Mouse (Mus musculus) megakaryocyte-erythroid progenitor cell, adult 5-6 weeks (primary cell): Measurements from ENCODE around the gene Rpl23. TPM values are rescaled to one million over a fixed set of nuclear protein-coding genes. Genes with fewer than 3 reads are reported as not detected.
A peak's percentile ranks its signal among the peaks of the same experiment; 100 is the strongest.
"Not testable (repeated sequence)": the region's sequence is repeated elsewhere in the genome, so short reads cannot be mapped to it uniquely, and the experiment has no call there.

Experiments
- ATAC-seq: replicated peaks from 2 replicates; pipeline ENCODE4 v1.8.0; 2016; ENCODE audit warnings: mild to moderate bottlenecking, inconsistent platforms; ENCODE audit not compliant: severe bottlenecking, poor library complexity, low FRiP score, low TSS enrichment
- total RNA-seq, 2 experiments: library from RNA; stranded (forward) in 1 of 2; stranded (reverse) in 1 of 2; fragments of 200-1000, 215-1000 nt in 1 of 2; fragments of >200 nt in 1 of 2; fragmentation: Nextera tagmentation in 1 of 2; gene quantifications; 2 replicates each; pipeline ENCODE4 v1.2.3; 2014 to 2017

Gene Rpl23
- total RNA-seq, 2 experiments from 2014 or later = 1,518 to 2,156 TPM

DNA sequence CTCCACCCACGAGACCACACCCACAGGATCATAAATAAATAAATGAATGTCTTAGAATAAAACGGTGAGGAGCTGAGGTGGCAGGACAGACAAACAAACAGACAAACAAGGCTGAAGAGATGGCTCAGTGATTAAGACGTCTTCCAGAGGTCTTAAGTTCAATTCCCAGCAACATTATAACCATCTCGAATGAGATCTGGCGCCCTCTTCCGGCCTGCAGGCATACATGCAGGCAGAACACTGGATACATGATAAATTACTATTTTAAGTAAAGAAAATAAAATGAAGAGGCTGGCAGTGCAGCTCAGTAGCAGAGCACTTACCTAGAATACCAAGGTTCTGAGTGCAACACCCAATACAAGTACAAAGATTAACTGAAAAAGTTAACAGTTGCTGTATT, 43.5 kb downstream of the Rpl23 start:
- 0 out of 2 replicates have a peak, but pooled peaks have one; percentile 11 for ATAC-seq

DNA sequence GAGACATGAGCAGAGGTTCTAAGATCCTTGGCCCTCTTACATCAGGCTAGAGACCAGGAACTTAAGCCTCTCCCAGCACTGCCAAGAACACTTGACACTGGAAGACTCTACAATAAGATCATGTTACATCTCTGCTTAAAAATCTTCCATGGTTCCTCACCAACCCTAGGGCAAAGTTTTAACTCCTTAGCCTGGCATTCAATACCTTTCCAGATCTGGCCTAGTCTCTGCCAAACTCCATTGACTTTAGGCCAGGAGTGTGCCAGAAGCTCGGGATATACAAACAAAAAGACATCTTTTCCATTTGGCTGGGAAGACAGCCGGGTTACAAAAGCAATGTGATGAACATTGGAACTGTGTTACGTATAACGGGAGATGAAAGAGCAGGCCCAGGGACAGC, 44.6 kb downstream of the Rpl23 start:
- ATAC-seq = no peak

DNA sequence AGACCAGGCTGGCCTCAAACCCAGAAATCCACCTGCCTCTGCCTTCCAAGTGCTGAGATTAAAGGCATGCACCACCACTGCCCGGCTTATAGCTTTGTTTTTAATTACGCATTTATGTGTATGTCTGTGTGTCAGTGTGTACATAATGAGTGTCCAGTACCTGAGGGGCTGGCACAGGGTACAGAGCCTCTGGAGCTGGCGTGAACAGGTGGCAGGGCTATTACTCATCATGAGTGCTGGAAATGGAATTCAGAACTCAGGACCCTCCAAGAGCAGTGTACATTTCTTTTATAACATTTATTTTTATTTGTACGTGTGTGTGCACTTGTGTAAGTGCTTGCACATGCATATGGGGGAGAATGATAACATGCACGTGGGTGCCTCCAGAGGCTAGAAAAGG, 45.6 kb downstream of the Rpl23 start:
- ATAC-seq = no peak

DNA sequence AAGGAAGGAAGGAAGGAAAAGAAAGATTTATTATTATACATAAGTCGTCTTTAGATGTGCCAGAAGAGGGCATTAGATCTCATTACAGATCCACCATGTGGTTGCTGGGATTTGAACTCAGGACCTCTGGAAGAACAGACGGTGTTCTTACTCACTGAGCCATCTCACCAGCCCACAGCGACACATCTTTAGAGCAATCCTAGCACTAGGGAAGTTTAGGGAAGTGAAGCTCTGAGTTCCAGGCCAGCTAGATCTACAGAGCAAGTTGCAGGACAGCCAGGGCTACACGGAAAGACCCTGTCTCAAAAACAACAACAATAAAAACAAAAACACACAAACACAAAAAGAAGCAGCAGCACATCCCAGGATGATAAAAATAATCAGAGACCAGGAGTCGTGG, 47.4 kb downstream of the Rpl23 start:
- ATAC-seq = not testable (repeated sequence)

DNA sequence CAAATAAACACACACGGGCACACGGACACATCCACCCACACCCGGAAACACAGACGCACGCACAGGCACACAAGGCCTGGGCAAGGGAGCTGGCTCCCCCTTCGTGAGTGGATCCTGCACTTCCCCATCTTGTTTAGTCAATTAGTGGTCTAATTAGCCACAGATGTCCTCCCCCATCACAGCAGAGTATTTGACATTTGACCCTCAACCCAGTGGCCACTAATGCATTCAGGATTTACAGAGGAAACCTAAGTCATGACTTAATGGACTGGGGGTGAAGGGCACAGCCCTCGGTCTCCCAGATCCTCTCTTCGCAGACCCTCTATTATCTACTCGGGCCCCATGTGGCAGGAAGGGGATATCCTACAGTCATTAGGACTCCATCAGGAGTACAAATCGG, 48.5 kb downstream of the Rpl23 start:
- no peak for ATAC-seq

DNA sequence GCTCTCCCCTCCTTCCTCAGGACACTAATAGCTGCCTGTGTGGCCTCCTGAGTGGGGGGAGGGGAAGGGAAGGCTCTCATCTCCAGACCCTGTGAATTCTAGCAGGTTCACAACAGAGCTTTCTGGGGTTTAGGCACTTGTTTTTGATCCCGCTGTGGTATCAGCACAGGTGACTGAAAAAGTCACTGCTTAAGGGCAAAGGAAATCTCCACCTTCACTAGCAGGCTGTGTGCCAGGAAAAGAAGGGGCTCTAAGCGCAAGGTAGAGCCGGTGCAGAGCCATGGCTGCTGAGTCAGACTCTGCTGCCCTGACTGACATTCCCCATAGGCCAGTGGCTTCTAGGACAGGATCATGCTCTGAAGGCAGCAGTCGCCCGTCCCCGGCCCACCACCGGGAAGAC, 53.5 kb downstream of the Rpl23 start:
- ATAC-seq = 0 out of 2 replicates have a peak, but pooled peaks have one; percentile 29

DNA sequence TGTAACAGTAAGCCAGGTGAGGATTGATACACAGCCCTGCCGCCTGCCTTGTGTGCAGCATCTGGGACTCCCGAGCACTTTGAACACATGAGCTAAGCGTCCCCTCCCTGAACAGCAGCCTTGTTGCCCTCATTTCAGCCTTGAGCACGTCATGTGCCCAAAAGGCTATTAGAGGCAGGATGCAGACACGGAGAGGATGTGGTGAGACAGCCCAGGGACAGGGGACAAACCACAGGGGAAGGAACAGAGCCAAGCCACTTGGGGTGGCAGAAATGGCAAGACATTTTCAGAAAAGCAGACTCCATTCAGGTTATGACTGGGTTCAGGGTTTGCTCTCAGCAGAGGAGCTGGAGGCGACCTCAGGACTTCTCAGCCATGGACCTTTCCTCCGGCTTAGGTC, 53.9 kb downstream of the Rpl23 start:
- 0 out of 2 replicates have a peak, but pooled peaks have one; percentile 22 for ATAC-seq

Other genes starting within 250 kb of the Rpl23 start
- not detected in 2 replicates for gene Srcin1, start 206.3 kb downstream of the Rpl23 start, total RNA-seq (2014; fragmentation: Nextera tagmentation)
- not detected in 2 replicates for gene Srcin1, start 206.3 kb downstream of the Rpl23 start, total RNA-seq (2017)
- gene Epop, start 152.7 kb downstream of the Rpl23 start, total RNA-seq (2014; fragmentation: Nextera tagmentation) = 2.6 and 2.9 TPM in 2 replicates
- 0.61 and 2.6 TPM in 2 replicates for gene Epop, start 152.7 kb downstream of the Rpl23 start, total RNA-seq (2017)
- 5.4 and 6.1 TPM in 2 replicates for gene Mllt6, start 119.0 kb downstream of the Rpl23 start, total RNA-seq (2014; fragmentation: Nextera tagmentation)
- gene Mllt6, start 119.0 kb downstream of the Rpl23 start, total RNA-seq (2017) = 4.8 and 5.4 TPM in 2 replicates
- 10.1 TPM in 1 of 2 replicates, not detected in the other for gene Cisd3, start 96.6 kb downstream of the Rpl23 start, total RNA-seq (2014; fragmentation: Nextera tagmentation)
- 15.9 TPM in 1 of 2 replicates, not detected in the other for gene Cisd3, start 96.6 kb downstream of the Rpl23 start, total RNA-seq (2017)
- 6.8 and 19.0 TPM in 2 replicates for gene Pcgf2, start 81.9 kb downstream of the Rpl23 start, total RNA-seq (2014; fragmentation: Nextera tagmentation)
- gene Pcgf2, start 81.9 kb downstream of the Rpl23 start, total RNA-seq (2017) = 0.23 and 0.28 TPM in 2 replicates
- 226 and 360 TPM in 2 replicates for gene Psmb3, start 79.0 kb downstream of the Rpl23 start, total RNA-seq (2014; fragmentation: Nextera tagmentation)
- 171 and 175 TPM in 2 replicates for gene Psmb3, start 79.0 kb downstream of the Rpl23 start, total RNA-seq (2017)
- 26.4 and 28.6 TPM in 2 replicates for gene Pip4k2b, start 37.7 kb downstream of the Rpl23 start, total RNA-seq (2014; fragmentation: Nextera tagmentation)
- gene Pip4k2b, start 37.7 kb downstream of the Rpl23 start, total RNA-seq (2017) = 24.3 and 26.6 TPM in 2 replicates
- 17.7 and 18.9 TPM in 2 replicates for gene Cwc25, start 15.9 kb downstream of the Rpl23 start, total RNA-seq (2014; fragmentation: Nextera tagmentation)
- gene Cwc25, start 15.9 kb downstream of the Rpl23 start, total RNA-seq (2017) = 20.4 and 23.3 TPM in 2 replicates
- 0.89 TPM in 1 of 2 replicates, not detected in the other for gene 1700001P01Rik, start 6.5 kb downstream of the Rpl23 start, total RNA-seq (2014; fragmentation: Nextera tagmentation)
- gene 1700001P01Rik, start 6.5 kb downstream of the Rpl23 start, total RNA-seq (2017) = 2.4 TPM in 1 of 2 replicates, not detected in the other
- 15.7 and 20.4 TPM in 2 replicates for gene Lasp1, start 16.6 kb upstream of the Rpl23 start, total RNA-seq (2014; fragmentation: Nextera tagmentation)
- gene Lasp1, start 16.6 kb upstream of the Rpl23 start, total RNA-seq (2017) = 56.3 and 63.5 TPM in 2 replicates
- gene B230217C12Rik, start 58.3 kb upstream of the Rpl23 start, total RNA-seq (2014; fragmentation: Nextera tagmentation) = 0.45 and 1.7 TPM in 2 replicates
- gene B230217C12Rik, start 58.3 kb upstream of the Rpl23 start, total RNA-seq (2017) = 0.91 TPM in 1 of 2 replicates, not detected in the other
- 0.54 and 3.2 TPM in 2 replicates for gene Fbxo47, start 101.7 kb upstream of the Rpl23 start, total RNA-seq (2014; fragmentation: Nextera tagmentation)
- gene Fbxo47, start 101.7 kb upstream of the Rpl23 start, total RNA-seq (2017) = 0.53 and 0.56 TPM in 2 replicates
- 10.2 and 11.8 TPM in 2 replicates for gene Plxdc1, start 204.0 kb upstream of the Rpl23 start, total RNA-seq (2014; fragmentation: Nextera tagmentation)
- 3.4 and 4.1 TPM in 2 replicates for gene Plxdc1, start 204.0 kb upstream of the Rpl23 start, total RNA-seq (2017)
- gene Arl5c, start 213.7 kb upstream of the Rpl23 start, total RNA-seq (2014; fragmentation: Nextera tagmentation) = 2.4 and 9.8 TPM in 2 replicates
- gene Arl5c, start 213.7 kb upstream of the Rpl23 start, total RNA-seq (2017) = 0.50 and 2.7 TPM in 2 replicates
- 0.40 and 0.98 TPM in 2 replicates for gene Cacnb1, start 240.6 kb upstream of the Rpl23 start, total RNA-seq (2014; fragmentation: Nextera tagmentation)
- gene Cacnb1, start 240.6 kb upstream of the Rpl23 start, total RNA-seq (2017) = 0.38 TPM in 1 of 2 replicates, not detected in the other
- gene Rpl19, start 244.3 kb upstream of the Rpl23 start, total RNA-seq (2014; fragmentation: Nextera tagmentation) = 4,206 and 4,300 TPM in 2 replicates
- 1,746 and 2,000 TPM in 2 replicates for gene Rpl19, start 244.3 kb upstream of the Rpl23 start, total RNA-seq (2017)